Mouse (Mus musculus) erythroblast, embryonic 14.5 days (primary cell): Measurements from ENCODE around the gene Srsf3.

Source experiments
- GATA1 ChIP-seq: IDR thresholded peaks from 2 replicates; pipeline ENCODE4 v1.6.1; 2012; ENCODE audit warnings: low read length, inconsistent platforms, mixed read lengths
- TAL1 ChIP-seq: IDR thresholded peaks from 3 replicates; pipeline ENCODE4 v1.6.1; 2012; ENCODE audit warnings: low read length, inconsistent platforms, mixed read lengths

DNA sequence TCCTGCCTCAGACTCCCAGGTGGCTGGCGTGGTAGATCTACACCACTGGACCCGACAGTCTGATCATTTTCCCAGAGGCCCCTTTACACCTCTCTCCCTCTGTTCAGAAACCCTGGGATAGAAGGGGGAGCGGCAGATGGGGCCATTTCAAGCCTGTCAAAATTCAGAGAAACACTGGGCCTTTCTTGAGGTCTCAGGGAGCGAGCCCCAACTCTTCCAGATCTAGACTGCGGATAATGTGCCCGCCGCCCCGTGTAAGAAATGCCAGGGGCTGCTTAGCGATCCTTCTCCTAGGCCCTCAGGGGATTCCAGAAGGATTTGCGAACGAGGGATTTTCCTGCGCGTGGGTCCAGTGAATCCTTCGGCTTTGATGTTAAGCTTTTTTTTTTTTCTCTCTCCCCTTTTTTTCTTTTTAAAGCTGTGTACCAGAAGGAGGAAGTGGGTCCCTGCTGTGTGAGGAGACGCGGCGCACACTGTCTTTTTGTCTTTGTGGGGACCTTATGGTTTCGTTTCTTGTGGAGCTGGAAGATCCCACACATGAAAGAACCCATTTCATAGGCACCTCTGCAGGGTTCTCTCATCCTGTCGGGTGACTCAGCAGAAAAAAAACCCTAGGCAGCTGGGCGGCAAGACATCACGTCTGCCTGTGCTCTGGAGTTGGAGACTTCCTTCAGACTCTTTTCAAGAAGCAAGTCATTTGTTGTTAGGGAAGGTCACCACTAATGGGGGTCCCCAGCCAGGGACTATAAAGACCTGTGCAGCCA is 49.4 kb downstream of the Srsf3 start:
- no peak for TF ChIP-seq TAL1
- no peak for TF ChIP-seq GATA1
